Mouse (Mus musculus): ENCODE measurements around the gene Nat8f5.
A peak's percentile ranks its signal among the peaks of the same experiment; 100 is the strongest.

Gene Nat8f5

DNA sequence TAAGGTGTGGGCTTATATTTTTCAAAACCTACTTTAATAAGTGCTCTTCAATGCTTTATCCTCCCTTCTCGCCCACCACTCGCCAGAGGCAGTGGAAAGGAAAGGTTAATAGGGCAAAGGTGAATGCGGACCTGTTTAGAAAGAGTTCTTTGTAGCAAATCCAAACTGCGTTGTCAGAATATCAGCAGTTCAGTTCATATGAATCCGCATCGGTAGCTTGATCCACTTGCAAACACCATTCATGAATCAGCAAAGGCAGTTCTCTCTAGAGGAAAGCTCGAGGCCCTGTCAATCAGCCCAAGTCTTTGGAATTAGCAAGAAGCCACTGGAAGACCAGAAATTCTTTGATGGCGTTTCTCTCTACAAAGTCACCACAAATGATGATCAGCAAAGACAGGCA is 17.9 kb upstream of the Nat8f5 start:
- no peak for TF ChIP-seq GATA4 (IDR thresholded peaks at IDR 0.05; ENCODE audit: insufficient replicate concordance, low read length)

DNA sequence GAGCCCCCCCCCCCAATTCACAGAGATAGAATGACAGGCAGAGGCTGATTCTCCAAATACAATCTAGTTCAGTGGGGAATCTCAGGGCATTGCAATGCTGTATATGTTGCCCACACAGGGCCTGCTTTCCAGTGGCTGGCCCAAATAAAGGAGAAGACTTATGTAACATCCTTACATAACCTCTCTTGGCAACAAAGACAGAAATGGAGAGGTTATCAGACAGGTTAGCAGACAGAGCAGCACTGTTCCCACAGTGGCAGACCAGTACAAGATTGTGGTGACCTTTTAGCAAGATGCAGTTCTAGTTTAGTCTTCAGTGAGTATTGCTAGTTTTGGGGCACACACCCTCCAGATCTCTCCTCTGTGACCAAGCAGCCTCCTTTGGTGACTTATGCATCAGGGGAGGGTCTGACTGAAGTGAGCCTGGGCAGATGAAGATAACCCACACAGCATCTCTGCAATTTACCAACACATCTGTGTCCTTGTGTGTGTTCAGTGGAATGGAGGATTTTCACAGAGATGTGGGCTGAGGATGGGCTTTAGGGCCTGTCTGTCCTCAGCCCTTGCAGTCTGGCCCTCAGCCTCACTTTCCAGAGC is 13.8 kb upstream of the Nat8f5 start:
- TF ChIP-seq GATA4 (IDR thresholded peaks at IDR 0.05; ENCODE audit: insufficient replicate concordance, low read length): peak; percentile 85; the same call in 1 of the 2 replicates

DNA sequence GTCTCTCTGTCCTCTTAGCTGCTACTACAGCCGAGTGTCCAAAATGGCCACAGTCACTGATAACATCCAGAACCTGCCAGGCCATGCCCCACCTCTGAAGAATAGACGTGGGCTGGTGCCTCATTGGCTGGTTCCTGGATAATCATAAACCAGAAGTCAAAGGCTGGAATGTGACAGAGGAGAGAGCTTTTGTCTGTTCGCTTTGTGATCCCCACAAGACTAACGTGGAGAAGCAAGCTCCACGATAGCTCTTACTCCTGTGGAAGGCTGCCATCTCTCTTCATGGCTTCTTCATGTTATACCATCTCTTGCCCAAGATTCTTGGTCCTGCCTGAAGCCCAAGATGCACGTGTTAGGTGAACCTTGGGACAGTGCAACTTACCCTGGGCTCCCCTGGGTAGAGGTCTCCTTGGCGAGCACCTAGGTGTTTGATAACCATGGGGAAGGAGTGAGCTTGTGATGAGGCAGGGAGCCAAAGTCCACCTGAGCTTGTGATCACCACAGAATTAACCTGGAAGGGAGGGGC is 11.1 kb upstream of the Nat8f5 start, which contains the start of gene Nat8:
Gene Nat8 (minus strand): TSS at position 287 of the 526 bp plus-strand sequence.
- no peak for TF ChIP-seq GATA4 (IDR thresholded peaks at IDR 0.05; ENCODE audit: insufficient replicate concordance, low read length)

DNA sequence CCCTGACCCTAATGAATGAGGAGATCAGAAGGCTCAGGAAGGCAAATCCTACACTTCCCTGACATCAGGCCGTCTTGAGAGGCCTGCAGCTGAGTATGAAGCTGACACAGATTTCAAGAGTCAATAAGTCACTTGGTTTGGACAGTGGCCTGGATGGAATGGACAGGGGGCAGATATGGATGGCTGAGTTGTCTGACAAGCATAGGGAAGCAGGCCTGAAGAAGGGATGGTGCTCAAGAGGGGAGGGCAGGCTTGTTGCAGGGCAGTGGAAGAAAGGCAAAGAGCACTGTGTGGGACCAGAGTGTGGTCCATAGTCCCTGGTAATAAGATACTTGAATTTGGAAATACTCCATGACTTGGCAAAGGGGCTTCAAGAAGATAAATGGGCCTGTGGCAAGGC is 8.7 kb upstream of the Nat8f5 start:
- no peak for TF ChIP-seq GATA4 (IDR thresholded peaks at IDR 0.05; ENCODE audit: insufficient replicate concordance, low read length)

DNA sequence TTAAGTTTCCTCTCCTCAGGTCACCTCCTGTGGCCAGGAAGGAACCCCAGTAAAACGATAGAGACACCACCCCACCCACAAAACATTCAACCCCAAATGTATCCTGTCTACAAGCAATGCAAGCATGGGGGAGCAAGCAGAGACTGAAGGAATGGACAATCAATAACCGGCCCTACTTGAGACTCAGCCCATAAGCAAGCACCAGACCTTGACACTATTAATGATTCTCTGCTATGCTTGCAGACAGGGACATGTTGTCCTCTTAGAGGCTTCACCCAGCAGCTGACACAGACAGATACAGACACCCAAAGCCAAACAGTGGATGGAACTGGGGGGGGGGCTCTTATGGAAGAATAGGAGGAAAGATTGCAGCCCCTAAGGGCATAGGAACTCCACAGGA is 5.1 kb upstream of the Nat8f5 start:
- TF ChIP-seq GATA4 (IDR thresholded peaks at IDR 0.05; ENCODE audit: insufficient replicate concordance, low read length): no peak

DNA sequence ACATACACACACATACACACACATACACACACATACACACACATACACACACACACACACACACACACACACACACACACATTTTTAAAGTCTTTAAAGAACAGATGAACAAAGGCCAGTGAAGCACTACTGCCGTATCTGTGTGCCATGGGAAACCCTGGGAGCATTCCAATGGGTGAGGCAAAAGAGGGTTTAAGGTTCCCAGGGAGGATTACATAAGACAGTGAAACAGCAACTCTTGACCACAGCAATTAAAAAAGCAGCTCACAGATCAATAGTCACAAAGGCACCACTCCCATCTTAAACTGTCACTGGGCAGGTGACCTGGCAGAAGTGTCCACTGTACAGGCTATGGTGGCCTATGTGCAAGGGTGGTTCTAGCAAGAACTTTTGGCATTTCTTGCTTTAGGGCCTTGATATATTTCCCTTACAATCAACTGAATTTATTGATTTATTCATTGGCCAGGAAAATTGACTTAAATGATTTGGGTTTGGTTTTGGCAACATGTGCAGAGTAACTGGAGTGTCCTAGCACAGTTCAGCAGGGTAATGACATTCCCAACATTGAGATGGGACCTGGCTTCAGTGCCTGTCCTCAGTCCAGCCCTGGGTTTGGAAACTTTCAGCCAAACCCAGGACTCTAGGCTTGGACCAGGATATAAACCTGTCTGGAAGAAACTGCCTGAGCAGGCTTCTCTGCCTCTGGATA is 2.8 kb upstream of the Nat8f5 start:
- TF ChIP-seq GATA4 (IDR thresholded peaks at IDR 0.05; ENCODE audit: insufficient replicate concordance, low read length): peak; percentile 43; the same call in 1 of the 2 replicates

DNA sequence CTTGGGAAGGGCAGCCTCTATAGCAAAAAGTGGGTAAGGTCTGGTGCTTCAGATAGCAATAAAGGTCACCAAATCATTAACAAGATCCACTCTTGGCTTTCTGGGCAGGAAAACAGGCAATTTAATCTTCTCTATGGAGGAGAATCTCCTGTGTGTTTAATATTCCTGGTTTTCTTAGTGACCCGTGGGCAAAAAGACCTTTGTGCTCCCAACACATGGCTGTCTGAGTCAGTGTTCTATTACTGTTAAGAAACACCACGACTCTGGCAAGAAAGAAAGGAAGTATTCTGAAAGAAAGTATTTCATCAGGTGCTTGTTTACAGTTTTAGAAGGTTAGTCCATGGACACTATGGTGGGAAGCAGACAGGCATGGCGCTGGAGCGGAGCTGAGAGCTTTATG is 1.5 kb upstream of the Nat8f5 start:
- TF ChIP-seq GATA4 (IDR thresholded peaks at IDR 0.05; ENCODE audit: insufficient replicate concordance, low read length): no peak

DNA sequence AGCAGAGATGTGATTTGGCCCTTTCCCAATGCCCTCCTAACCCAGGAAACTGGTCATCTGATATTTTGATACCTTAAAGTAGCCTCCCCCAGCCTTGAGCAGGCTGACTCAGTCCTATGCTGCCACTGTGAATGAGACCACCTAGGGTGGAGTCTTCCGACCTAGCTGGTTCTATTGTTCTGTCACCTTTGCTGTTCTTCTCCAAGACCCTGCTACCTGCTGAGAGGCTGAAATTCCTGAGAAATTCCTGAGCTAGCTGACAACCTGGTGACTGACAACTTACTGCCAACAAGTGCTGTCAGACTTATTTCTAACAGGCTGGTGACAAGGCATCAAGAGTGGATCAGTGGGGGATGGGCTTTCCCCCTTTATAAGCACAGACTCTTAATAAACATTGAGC is 2.4 kb downstream of the Nat8f5 start:
- no peak for TF ChIP-seq GATA4 (IDR thresholded peaks at IDR 0.05; ENCODE audit: insufficient replicate concordance, low read length)

DNA sequence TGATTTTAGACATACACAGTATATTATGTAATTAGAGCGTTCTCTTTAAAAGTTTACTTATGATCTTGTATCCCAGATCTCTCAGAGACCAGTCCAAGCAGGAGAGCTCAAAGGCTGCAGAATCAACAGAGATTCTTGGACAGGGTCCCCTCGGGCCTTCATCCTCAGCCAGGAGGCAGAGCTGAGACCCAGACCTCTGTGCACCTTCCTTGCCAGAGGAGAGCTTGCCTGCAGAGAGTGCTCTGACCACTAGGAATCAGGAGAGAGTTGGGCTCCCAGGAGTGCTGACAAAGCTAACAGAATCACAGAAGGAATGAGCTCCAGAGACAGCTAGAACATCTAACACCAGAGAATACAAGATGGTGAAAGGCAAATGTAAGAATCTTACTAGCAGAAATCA is 7.4 kb downstream of the Nat8f5 start:
- no peak for TF ChIP-seq GATA4 (IDR thresholded peaks at IDR 0.05; ENCODE audit: insufficient replicate concordance, low read length)
